Mouse (Mus musculus) liver, postnatal 0 days (tissue): ENCODE data around the gene Psme1. TPM values are rescaled to one million over a fixed set of nuclear protein-coding genes. Genes with fewer than 3 reads are reported as not detected.

Experiments
- ATAC-seq: fragments of 200-750 bp; cut with Nextera tagmentation; 2 replicates; pipeline ENCODE4 v1.8.0; 2017; ENCODE audit warnings: mild to moderate bottlenecking, moderate library complexity
- DNase-seq: peaks from one replicate; pipeline ENCODE4 v3.0.0-alpha.2; 2016
- H3K27ac ChIP-seq: fragments of 300-500 bp; sonication (generic); 2 replicates; pipeline ENCODE4 v1.5.1; 2014; ENCODE audit warnings: antibody characterized with exemption, moderate library complexity, mild to moderate bottlenecking, low read depth
- H3K27me3 ChIP-seq: fragments of 300-500 bp; sonication (generic); 2 replicates; pipeline ENCODE4 v1.6.1; 2014; ENCODE audit warnings: low read length, control low read depth, mixed read lengths; ENCODE audit not compliant: insufficient read depth
- H3K36me3 ChIP-seq: fragments of 300-500 bp; sonication (generic); replicated peaks from 2 replicates; pipeline ENCODE4 v1.6.1; 2014; ENCODE audit warnings: mild to moderate bottlenecking, control low read depth, low read length, moderate library complexity, mixed read lengths; ENCODE audit not compliant: insufficient read depth
- H3K4me1 ChIP-seq: fragments of 300-500 bp; sonication (generic); 2 replicates; pipeline ENCODE4 v1.6.1; 2014; ENCODE audit warnings: antibody characterized with exemption, mild to moderate bottlenecking, control low read depth; ENCODE audit not compliant: insufficient read depth
- H3K4me2 ChIP-seq: fragments of 300-500 bp; sonication (generic); 2 replicates; pipeline ENCODE4 v1.6.1; 2014; ENCODE audit warnings: low read depth, mild to moderate bottlenecking, low read length, moderate library complexity, mixed read lengths
- H3K4me3 ChIP-seq: fragments of 300-500 bp; sonication (generic); 2 replicates; pipeline ENCODE4 v1.5.1; 2014; ENCODE audit warnings: low read depth, low read length
- H3K9ac ChIP-seq: fragments of 300-500 bp; sonication (generic); replicated peaks from 2 replicates; pipeline ENCODE4 v1.6.1; 2014; ENCODE audit warnings: mild to moderate bottlenecking, moderate library complexity
- H3K9me3 ChIP-seq: fragments of 300-500 bp; sonication (generic); 2 replicates; pipeline ENCODE4 v1.6.1; 2016; ENCODE audit warnings: mild to moderate bottlenecking, control low read depth, low read length, mixed read lengths
- CTCF ChIP-seq: sonication (generic); IDR thresholded peaks from 2 replicates; pipeline ENCODE4 v1.5.1; 2016; ENCODE audit warnings: antibody characterized with exemption, low read depth
- EP300 ChIP-seq: IDR thresholded peaks from 2 replicates; pipeline ENCODE4 v1.6.1; 2016; ENCODE audit warnings: antibody characterized with exemption, low read depth, mild to moderate bottlenecking
- WGBS: fragments of 180-500 bp; shearing (Covaris S2); extraction: QIAGEN DNeasy Blood & Tissue Kit; methylation state at CpG from one replicate; pipeline ENCODE4 v1.1.7; 2014; ENCODE audit not compliant: insufficient replicate concordance; 5-methylcytosine and 5-hydroxymethylcytosine counted together
- polyA plus RNA-seq: library from polyadenylated mRNA; unstranded; fragments of >200 nt; fragmentation: Nextera tagmentation; extraction: Ambion mirVana; gene quantifications from 2 replicates; pipeline ENCODE4 v1.2.1, GENCODE M21; 2015

The Psme1 gene
- polyA plus RNA-seq, 1 experiment from 2014 or later: 162 TPM

DNA sequence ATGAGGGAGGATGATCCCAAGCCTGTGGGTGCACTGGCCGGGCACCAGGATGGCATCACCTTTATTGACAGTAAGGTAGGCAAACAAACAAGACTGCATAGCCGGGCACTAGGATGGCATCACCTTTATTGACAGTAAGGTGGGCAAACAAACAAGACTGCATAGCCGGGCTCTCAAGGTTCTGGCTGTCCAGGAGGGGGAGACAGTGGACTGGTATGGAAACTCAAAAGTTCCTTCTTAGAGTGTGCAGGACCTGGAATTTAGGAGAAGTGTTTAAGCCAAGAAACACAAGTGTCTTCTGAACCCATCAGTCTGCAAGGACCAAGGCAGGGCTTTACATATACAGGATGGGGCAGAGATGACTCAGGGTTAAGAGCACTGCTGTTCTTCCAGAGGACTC, 12.2 kb upstream of the Psme1 start:
- ATAC-seq (no peak), DNase-seq (no peak)
- Histone ChIP-seq H3K27ac (no peak overlapping the region), H3K4me2 (no peak overlapping the region), H3K27me3 (no peaks in the 10 kb centered on the region), H3K36me3 (peaks cover 66% of the 10 kb centered on the region), H3K4me3 (no peak overlapping the region), H3K9me3 (no peaks in the 10 kb centered on the region), H3K9ac (no peak overlapping the region), H3K4me1 (peaks cover 17% of the 10 kb centered on the region)
- TF ChIP-seq CTCF (peak; percentile 43), EP300 (no peak)
- WGBS: 78% methylated on average over 3 of the region's 3 CpGs

DNA sequence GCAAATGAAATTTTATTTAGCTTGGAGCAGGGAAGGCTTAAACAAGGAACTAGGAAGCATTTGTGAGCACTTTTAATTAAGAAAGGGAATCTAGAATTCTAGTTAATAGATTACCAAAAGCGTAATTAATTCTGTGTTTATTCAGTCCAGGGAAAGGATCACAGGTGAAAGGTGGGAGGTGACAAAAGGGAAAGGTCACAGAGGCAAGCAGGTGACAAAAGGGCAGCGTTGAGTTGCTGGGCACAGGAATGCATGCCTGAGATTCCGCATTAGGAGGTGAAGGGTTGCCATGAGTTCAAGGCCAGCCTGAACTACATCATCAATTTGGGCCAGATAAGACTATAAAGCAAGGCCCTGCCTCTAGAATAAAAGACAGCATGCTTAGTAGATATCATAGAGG, 10.4 kb upstream of the Psme1 start:
- Histone ChIP-seq H3K4me3 (no peak overlapping the region), H3K4me2 (no peak overlapping the region), H3K9me3 (no peaks in the 10 kb centered on the region), H3K36me3 (peaks cover 66% of the 10 kb centered on the region), H3K9ac (no peak overlapping the region), H3K27me3 (no peaks in the 10 kb centered on the region), H3K4me1 (peaks cover 3% of the 10 kb centered on the region; the same call in 1 of the 2 replicates), H3K27ac (no peak overlapping the region)
- 75% methylated on average over 3 of the region's 3 CpGs for WGBS
- no peak for ATAC-seq
- TF ChIP-seq EP300 (no peak), CTCF (no peak)
- DNase-seq: no peak

DNA sequence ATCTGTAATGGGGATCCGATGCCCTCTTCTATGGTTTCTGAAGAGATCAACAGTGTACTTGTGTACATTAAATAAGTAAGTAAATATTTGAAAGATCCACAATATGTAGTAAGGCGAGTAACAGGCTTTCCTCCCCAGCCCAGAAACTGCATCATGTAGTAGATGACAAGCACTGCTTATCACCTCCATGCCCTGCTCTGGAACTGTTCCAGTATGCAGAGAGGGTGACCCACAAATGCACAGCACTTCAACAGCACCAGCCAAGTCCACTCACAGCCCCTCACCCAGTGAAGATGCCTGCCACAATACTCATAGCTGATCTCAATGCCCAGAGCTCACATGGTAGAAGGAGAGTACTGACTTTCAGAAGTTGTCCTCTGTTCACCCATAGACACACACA, 7.3 kb upstream of the Psme1 start:
- peak overlapping the region; percentile 16; the same call in 1 of the 2 replicates for H3K27ac ChIP-seq
- no peak for DNase-seq
- no peak for TF ChIP-seq CTCF
- no peak for TF ChIP-seq EP300
- no peak overlapping the region for H3K4me2 ChIP-seq
- H3K4me3 ChIP-seq: no peak overlapping the region
- WGBS: 59% methylated on average over 2 of the region's 2 CpGs
- H3K27me3 ChIP-seq: no peaks in the 10 kb centered on the region
- peaks cover 4% of the 10 kb centered on the region; the same call in 1 of the 2 replicates for H3K4me1 ChIP-seq
- H3K36me3 ChIP-seq: peaks cover 37% of the 10 kb centered on the region
- H3K9me3 ChIP-seq: no peaks in the 10 kb centered on the region
- no peak for ATAC-seq
- H3K9ac ChIP-seq: no peak overlapping the region

DNA sequence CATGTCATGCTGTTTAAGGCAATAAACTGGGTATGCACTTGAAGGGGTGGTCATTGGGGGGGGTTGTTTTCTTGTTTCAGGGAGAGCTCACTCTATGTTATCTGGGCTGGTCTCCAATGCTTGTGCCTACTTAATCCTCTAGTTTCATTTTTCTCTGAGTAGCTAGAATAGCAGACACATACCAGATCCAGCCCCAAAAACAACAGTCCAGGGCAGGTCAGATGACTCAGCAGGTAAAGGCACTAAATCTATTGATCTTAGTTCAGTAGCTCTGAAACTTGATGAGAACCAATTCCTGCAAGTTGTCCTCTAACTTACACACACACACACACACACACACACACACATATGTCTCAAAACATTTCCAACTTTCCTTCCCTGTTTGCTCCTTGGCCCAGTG, 6.2 kb upstream of the Psme1 start:
- Histone ChIP-seq H3K4me3 (no peak overlapping the region), H3K27ac (peak overlapping the region; percentile 51; the same call in 1 of the 2 replicates)
- TF ChIP-seq CTCF (no peak), EP300 (no peak)

DNA sequence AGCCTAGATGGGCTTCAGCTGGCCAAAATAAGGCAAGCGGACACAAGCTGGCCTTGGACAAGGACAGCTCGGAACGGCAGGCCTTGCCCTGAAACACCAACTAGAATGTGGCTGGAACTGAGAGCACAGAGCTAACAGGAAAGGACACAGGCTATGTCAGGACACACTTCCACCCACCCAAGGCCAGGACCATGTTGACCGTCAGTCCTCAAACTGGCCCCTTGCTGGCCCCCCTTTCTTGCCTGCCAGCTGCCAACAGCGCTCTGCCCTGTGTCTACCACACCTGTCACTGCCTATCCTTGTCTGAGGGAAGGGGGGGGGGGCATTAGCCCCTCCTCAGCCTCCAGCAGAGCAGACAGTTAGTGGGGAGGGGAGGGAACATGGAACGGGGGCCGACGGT, 2.6 kb upstream of the Psme1 start, which contains the start of gene Fitm1:
Gene Fitm1, plus strand, starts transcription at position 316 of the 400 bp plus-strand sequence.
- no peak within 1 kb of the TSS for H3K4me2 ChIP-seq
- WGBS: 70% methylated on average over 8 of the region's 8 CpGs
- no peaks in the 10 kb centered on the region for H3K9me3 ChIP-seq
- H3K27me3 ChIP-seq: no peaks in the 10 kb centered on the region
- DNase-seq: no peak
- TF ChIP-seq CTCF (no peak), EP300 (no peak)
- H3K4me1 ChIP-seq: peaks cover 21% of the 10 kb centered on the region
- H3K27ac ChIP-seq: no peak within 1 kb of the TSS
- no peak for ATAC-seq
- H3K9ac ChIP-seq: no peak within 1 kb of the TSS
- no peak within 1 kb of the TSS for H3K4me3 ChIP-seq
- peaks cover 6% of the 10 kb centered on the region for H3K36me3 ChIP-seq

More for the DNA sequence above, 6.2 kb upstream of the Psme1 start:
- H3K9me3 ChIP-seq: no peaks in the 10 kb centered on the region
- H3K4me2 ChIP-seq: no peak overlapping the region
- H3K4me1 ChIP-seq: peaks cover 4% of the 10 kb centered on the region; the same call in 1 of the 2 replicates
- peak; percentile 53 for ATAC-seq
- H3K36me3 ChIP-seq: peaks cover 25% of the 10 kb centered on the region
- no peaks in the 10 kb centered on the region for H3K27me3 ChIP-seq
- H3K9ac ChIP-seq: no peak overlapping the region
- DNase-seq: no peak

DNA sequence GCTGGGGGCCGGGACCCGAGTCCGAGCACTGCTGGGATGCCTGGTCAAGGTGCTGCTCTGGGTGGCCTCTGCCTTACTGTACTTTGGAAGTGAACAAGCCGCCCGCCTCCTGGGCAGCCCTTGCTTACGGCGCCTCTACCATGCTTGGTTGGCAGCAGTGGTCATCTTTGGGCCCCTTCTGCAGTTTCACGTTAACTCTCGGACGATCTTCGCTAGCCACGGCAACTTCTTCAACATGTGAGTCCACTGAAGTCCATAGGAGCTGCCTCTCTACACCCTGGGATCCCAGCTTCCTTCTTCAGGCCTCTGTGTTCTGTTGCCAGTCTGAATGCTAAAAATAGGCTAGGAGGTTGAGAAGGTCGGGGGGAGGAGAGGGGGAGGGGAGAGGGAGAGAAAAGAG, 2.2 kb upstream of the Psme1 start:
- Histone ChIP-seq H3K9ac (no peak overlapping the region), H3K4me3 (no peak overlapping the region), H3K36me3 (peaks cover 8% of the 10 kb centered on the region), H3K4me1 (peaks cover 21% of the 10 kb centered on the region), H3K27ac (no peak overlapping the region), H3K27me3 (no peaks in the 10 kb centered on the region), H3K4me2 (no peak overlapping the region), H3K9me3 (no peaks in the 10 kb centered on the region)
- DNase-seq: no peak
- no peak for TF ChIP-seq EP300
- no peak for ATAC-seq
- 72% methylated on average over 13 of the region's 13 CpGs for WGBS

DNA sequence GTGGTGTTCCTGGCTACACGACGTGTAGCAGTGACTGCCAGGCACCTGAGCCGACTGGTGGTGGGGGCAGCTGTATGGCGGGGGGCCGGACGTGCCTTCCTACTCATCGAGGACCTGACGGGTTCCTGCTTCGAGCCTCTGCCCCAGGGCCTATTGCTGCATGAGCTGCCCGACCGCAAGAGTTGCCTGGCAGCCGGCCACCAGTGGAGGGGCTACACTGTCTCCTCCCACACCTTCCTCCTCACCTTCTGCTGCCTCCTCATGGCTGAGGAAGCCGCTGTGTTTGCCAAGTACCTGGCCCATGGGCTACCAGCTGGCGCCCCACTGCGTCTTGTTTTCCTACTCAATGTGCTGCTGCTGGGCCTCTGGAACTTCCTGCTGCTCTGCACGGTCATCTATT, 1.5 kb upstream of the Psme1 start:
- TF ChIP-seq EP300 (no peak), CTCF (no peak)
- Histone ChIP-seq H3K9ac (no peak overlapping the region), H3K36me3 (peaks cover 15% of the 10 kb centered on the region), H3K9me3 (no peaks in the 10 kb centered on the region), H3K4me3 (no peak overlapping the region), H3K27ac (no peak overlapping the region), H3K4me2 (no peak overlapping the region), H3K4me1 (peaks cover 21% of the 10 kb centered on the region), H3K27me3 (no peaks in the 10 kb centered on the region)
- WGBS: 86% methylated on average over 16 of the region's 16 CpGs
- no peak for ATAC-seq
- no peak for DNase-seq
